Mouse (Mus musculus) ovary, postnatal 10 days (tissue): ENCODE results near the gene Nav1.

Source experiments
- DNase-seq: peaks from one replicate; pipeline ENCODE4 v3.0.0; 2022; ENCODE audit warnings: low spot score

Gene Nav1

DNA sequence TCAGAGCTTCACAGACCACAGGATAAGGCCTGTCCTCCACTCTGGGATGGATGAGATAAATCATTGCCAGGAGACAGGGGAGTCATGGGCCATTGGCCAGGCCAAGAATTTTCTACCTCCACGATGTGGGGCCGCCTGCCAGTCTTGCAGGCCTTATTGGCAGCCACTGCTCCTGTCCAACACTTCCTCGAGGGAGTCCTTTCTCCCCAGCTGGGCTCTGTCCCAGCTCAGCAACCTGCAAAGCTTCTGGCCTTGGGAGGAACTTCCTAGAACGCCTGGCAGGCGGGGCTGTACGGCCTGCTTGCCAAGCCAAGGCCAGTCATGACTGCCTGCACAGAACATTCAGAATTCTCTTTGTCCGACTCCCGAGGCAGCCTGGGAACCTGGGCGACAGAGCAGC is 58.3 kb downstream of the Nav1 start:
- no peak for DNase-seq

- no peak for DNase-seq
Measured at GRCm38 (mm10) chr1:135546099-135546498, 61.0 kb downstream of the Nav1 start.

DNA sequence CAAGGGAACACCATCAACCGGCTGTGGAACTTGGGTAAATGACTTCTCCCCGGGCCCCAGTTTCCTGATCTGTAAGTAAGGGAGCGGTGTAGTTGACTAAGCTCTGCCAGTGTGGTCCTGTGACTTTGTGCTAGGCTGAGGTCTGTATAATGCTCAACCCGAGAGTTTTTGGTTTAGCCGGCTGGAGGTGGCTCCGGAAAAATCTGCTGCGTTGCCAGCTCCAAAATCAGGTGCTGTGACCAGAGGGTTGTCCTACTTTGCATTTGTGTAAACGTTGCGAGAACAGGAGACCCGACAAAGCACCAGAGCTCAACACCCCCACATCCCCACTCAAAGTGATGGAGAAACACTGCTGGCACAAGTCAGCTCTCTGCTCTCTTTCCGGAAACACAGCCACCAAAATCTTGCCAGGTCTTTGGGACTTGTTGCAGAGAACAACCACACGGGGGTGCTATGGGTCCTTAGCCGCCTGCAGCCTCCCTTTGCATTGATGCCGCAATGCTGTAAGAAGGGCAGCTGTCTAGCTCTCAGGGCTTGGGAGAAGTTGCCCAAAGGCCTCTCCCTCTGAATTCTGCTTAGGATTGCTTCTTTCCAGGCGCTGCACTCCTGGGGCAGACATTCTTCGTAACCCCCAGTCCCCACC is 62.5 kb downstream of the Nav1 start:
- DNase-seq = peak; percentile 57

GRCm38 (mm10) chr1:135542841-135543810 is 64.0 kb downstream of the Nav1 start:
- DNase-seq = no peak

- DNase-seq = no peak
Measured at GRCm38 (mm10) chr1:135542080-135542479, 65.0 kb downstream of the Nav1 start.

GRCm38 (mm10) chr1:135540270-135540669 is 66.8 kb downstream of the Nav1 start:
- peak; percentile 80 for DNase-seq

GRCm38 (mm10) chr1:135538441-135539265 is 68.4 kb downstream of the Nav1 start:
- no peak for DNase-seq

DNA sequence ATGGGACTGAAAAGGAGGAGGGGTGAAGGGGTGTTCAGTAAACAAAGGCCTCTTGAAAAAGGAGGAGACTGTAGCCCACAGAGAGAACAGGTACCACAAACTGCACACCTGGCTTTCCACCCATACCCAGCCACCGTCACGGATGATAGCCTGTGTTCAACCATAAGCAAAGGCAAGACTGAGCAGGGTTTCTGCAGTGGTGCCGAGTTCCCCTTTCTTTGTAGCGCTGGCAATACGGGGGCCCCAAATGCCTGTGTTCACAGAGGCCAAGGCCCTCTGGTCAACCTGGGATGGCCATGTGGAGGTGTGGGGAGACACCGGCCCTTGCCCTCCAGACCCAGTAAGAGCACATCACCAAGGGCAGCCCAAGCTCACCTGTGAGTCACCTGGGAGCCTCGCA is 70.3 kb downstream of the Nav1 start:
- no peak for DNase-seq

DNA sequence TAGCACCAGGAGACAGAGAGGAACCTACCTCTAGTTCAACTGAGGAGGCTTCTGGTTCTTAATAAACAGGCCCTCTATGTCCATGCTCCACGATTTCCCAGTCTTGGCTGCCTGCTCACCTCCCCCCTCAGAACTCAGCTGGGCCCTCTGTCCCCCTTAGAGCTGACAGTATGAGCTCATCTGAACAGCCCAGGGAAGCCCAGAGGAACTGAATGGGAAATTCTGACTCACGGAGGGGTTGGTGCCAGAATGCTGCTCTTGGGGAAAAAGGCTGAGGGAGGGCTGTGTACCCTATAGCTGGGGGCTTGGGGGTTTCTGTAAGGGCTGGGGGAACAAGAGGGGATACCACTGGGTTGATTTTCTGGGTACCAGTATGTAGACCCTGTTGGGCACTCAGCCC is 70.8 kb downstream of the Nav1 start:
- DNase-seq = no peak

DNA sequence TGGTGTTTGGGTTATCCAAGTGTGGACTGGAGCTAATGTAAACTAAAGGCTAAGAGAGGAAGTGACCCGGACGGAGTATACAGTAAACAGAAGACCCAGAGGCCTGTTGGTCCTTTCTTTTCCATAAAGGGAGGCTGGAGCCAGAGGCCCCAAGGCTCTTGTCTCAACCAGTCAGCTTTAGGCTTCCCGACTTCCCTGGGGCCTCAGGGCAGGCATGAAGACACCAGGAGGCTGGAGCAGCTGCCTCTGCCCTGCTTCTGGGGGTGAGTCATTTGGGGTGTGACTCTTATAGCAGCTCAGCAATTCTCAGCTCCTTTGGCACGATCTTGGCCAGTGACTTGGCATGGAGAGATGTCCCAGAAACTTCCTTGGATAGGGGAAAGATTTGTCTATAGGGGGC is 71.8 kb downstream of the Nav1 start:
- DNase-seq = no peak

GRCm38 (mm10) chr1:135534782-135535181 is 72.3 kb downstream of the Nav1 start:
- no peak for DNase-seq

DNA sequence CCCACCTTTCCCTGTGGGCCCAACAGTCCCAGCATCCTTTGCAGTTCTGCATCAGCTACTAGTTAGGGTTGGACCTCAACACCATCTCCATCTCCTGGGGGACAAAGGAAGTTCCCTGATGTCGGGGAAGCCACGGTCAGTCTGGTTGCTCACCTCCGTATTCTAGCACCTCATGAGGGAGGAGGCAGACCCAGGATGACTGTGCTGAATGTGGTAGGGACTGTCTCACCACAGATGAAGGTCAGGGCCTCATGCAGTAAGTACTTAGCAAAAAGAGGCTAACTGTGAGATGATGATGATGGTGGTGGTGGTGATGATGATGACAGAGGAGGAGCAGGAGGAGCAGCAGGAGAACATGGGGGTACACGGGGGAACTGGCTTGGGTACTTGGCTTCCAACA is 73.0 kb downstream of the Nav1 start:
- DNase-seq = no peak

DNA sequence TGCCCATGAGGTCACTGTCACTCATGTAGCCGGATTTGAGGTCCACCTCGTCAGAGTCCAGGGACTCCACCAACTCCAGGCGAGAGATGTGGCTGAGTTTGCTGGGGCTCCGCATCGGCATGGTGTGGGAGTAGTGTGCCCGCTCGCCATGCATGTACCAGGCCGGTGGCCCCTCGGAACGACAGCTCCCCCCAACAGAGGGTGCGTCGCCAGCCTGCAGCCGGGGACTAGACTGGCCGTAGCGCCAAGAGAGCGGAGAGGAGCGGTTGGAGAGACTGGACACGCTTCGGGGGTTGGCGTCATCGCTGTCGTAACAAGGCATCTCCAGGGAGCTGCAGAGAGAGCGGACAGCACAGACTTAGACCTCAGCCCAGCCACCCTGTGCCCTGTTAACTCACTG is 74.7 kb downstream of the Nav1 start:
- no peak for DNase-seq

DNA sequence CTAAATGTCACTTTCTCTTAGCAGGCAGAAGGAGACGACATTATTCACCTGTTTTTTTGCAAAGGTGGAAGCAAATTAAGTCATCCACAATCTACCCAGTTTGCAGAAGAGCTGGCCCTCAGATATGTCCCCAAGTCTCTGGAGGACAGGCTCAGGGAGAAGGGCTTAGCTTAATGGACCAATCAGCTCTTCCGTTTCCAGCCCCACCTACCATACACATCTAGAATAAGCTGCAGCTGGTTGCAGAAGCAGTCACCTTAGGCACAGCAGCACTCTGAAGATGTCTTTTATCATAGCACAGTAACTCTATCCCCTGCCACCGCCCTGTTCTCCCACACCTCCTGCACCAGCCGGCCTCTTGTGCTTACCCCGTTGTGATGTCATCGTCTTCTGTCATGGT is 75.1 kb downstream of the Nav1 start:
- no peak for DNase-seq

GRCm38 (mm10) chr1:135531081-135531480 is 76.0 kb downstream of the Nav1 start:
- no peak for DNase-seq

DNA sequence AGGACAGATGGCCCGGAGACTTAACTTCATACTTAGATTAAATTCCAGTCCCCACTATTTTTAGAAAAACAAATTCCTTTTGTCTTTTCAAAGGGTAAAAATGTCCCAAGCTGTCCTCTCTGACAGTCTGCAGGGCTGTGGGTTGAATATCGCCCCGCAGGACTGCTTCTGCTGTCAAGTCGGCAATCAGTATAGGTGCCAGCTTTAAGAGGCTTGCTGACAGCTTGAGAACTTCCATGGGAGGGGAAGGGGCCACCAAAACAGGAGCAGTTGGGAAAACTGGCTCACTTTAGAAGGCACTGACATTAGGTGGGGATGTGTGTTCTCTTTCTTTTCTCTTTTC is 82.6 kb downstream of the Nav1 start:
- no peak for DNase-seq

DNA sequence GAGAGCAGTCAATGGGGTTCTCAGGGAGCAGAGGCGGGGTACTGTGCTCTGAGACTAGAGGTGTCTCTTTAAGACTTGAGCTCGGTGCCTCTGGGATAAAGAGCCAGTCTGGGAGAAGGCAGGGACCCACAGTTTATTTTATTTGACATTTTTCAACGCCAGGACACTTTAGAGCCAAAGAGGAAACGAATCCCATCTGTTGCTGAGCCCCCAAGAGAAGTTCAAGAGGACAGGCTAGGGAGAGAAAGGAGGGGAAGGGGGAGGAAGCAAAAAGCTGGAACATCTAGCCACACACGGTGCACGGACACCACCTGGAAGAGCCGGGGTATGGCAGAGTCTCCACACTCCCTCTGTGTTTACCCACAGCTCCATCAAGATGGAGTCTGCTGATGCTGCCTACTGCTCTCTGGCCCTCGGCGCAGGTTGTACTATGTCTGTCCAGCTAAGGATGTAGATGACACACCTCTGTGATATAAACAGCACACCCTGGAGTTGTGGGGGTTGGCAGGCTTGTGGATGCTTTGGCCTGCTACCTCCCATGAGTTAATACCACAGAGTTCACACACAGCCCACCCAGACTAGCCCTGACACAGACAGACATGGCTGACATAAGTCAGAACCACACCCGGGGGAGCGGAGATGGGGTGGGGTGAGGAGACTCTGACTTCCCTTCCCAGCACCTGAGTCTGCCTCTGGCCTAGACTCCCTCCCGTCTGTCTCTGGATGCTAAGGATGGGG is 83.1 kb downstream of the Nav1 start:
- DNase-seq = no peak

DNA sequence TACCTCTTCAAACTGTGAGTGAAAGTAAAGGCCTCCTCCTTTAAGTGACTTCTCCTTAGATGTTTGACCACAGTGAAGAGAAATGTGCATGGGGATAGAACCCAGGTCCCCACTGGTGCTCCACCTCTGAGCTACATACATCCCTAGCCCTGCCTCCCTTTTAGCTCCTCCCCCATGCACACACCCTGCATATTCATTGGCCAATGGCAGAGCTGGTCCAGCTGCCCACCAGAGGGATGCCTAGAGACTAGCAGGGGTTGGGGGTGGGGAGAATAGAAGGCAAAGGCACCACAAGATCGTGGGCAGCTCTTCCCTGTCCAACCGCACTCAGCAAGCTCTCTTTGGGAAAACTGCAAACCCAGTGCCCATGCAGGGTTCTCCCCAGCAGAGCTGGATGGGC is 83.8 kb downstream of the Nav1 start:
- DNase-seq = no peak

- DNase-seq = no peak
Measured at GRCm38 (mm10) chr1:135520550-135521168, 86.4 kb downstream of the Nav1 start.

GRCm38 (mm10) chr1:135518661-135519060 is 88.4 kb downstream of the Nav1 start:
- DNase-seq = no peak

DNA sequence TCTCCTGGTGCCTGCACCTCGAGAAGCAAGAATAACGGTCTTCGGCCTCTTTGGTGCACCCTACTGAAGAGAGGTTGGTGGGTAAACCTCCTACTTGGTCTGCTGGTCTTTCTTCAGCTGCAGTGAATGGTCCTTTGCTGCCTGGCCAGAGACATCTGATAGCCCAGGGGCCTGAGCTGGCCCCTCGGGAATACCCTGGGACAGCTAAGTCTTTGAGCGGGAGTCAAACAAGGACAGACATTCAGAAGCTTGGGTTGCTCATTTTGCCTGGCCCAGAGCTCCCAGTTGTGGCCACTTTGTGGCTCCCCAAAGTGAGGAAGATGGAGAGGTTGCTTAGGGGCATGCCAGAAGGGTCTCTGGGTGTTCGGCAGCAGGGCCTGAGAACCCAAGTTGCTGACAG is 89.6 kb downstream of the Nav1 start:
- no peak for DNase-seq
